Mouse (Mus musculus): ENCODE measurements around the gene Fbxo46.

DNA sequence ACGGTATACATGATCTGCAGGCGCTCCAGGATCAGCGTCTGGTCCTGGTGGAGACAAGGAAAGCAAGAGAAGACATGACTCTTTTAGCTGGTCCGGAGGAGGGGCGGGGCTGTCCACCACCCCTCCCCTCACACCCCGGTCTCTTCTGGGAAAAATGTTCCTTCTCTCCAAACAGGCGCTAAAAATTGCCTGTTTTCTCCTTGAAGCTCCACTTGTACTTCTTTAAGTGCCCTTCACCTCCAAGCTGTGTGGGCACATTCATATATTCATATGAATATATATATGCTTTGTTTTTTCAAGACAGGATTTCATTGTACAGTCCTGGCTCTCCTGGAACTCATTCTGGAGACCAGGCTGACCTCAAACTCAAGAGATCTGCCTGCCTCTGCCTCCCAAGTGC lies 43.3 kb downstream of the Fbxo46 start:
- TF ChIP-seq CTCF (IDR thresholded peaks at IDR 0.05; ENCODE audit: low read depth, low read length) = no peak
- no peak for TF ChIP-seq POLR2A (IDR thresholded peaks at IDR 0.05; ENCODE audit: extremely low read depth, insufficient read depth, low read length)
